Mouse (Mus musculus) liver, embryonic 16.5 days (tissue): ENCODE data around the gene Slc13a2. TPM values are rescaled to one million over a fixed set of nuclear protein-coding genes. Genes with fewer than 3 reads are reported as not detected.

Experiments
- polyA plus RNA-seq: library from polyadenylated mRNA; unstranded; fragments of >200 nt; fragmentation: Nextera tagmentation; extraction: Ambion mirVana; gene quantifications from 2 replicates; pipeline ENCODE4 v1.2.1, GENCODE M21; 2015

Slc13a2 gene
- polyA plus RNA-seq, 1 experiment from 2014 or later: 0.07 TPM

Other genes starting within 250 kb of the Slc13a2 start
- 10.2 and 10.4 TPM in 2 replicates for gene Nek8, start 245.5 kb downstream of the Slc13a2 start, polyA plus RNA-seq
- gene Tlcd1, start 245.5 kb downstream of the Slc13a2 start, polyA plus RNA-seq: 39.9 and 40.3 TPM in 2 replicates
- 609 and 714 TPM in 2 replicates for gene Rpl23a, start 238.6 kb downstream of the Slc13a2 start, polyA plus RNA-seq
- 11.8 and 16.2 TPM in 2 replicates for gene Rab34, start 233.8 kb downstream of the Slc13a2 start, polyA plus RNA-seq
- 0.36 and 0.44 TPM in 2 replicates for gene Proca1, start 228.8 kb downstream of the Slc13a2 start, polyA plus RNA-seq
- 30.5 and 31.6 TPM in 2 replicates for gene Sdf2, start 176.5 kb downstream of the Slc13a2 start, polyA plus RNA-seq
- gene Supt6, start 176.2 kb downstream of the Slc13a2 start, polyA plus RNA-seq: 9.9 and 10.3 TPM in 2 replicates
- gene 2610507B11Rik, start 160.5 kb downstream of the Slc13a2 start, polyA plus RNA-seq: 23.7 and 24.7 TPM in 2 replicates
- gene BC030499, start 131.4 kb downstream of the Slc13a2 start, polyA plus RNA-seq: 0.06 and 0.13 TPM in 2 replicates
- gene Spag5, start 120.7 kb downstream of the Slc13a2 start, polyA plus RNA-seq: 33.0 and 33.7 TPM in 2 replicates
- gene Aldoc, start 99.2 kb downstream of the Slc13a2 start, polyA plus RNA-seq: 15.0 and 19.6 TPM in 2 replicates
- gene Pigs, start 93.8 kb downstream of the Slc13a2 start, polyA plus RNA-seq: 31.2 and 36.0 TPM in 2 replicates
- gene Unc119, start 78.7 kb downstream of the Slc13a2 start, polyA plus RNA-seq: 22.7 and 24.1 TPM in 2 replicates
- gene Foxn1, start 35.7 kb downstream of the Slc13a2 start, polyA plus RNA-seq: not detected in 2 replicates
- 7.3 and 8.7 TPM in 2 replicates for gene Slc46a1, start 43.5 kb upstream of the Slc13a2 start, polyA plus RNA-seq
- 0.12 and 0.14 TPM in 2 replicates for gene Sarm1, start 75.5 kb upstream of the Slc13a2 start, polyA plus RNA-seq
- gene Vtn, start 76.9 kb upstream of the Slc13a2 start, polyA plus RNA-seq: 977 and 1,120 TPM in 2 replicates
- gene Sebox, start 81.2 kb upstream of the Slc13a2 start, polyA plus RNA-seq: 0.25 and 0.26 TPM in 2 replicates
- gene Tmem199, start 90.0 kb upstream of the Slc13a2 start, polyA plus RNA-seq: 17.0 and 17.2 TPM in 2 replicates
- 62.5 and 63.6 TPM in 2 replicates for gene Poldip2, start 90.0 kb upstream of the Slc13a2 start, polyA plus RNA-seq
- 15.1 and 16.9 TPM in 2 replicates for gene Tnfaip1, start 114.1 kb upstream of the Slc13a2 start, polyA plus RNA-seq
- gene Ift20, start 114.1 kb upstream of the Slc13a2 start, polyA plus RNA-seq: 61.2 and 61.4 TPM in 2 replicates
- gene Tmem97, start 128.6 kb upstream of the Slc13a2 start, polyA plus RNA-seq: 101 and 110 TPM in 2 replicates